8 mouse cellular contexts compared by ENCODE assay signal in genomic region chr2:62645475-62645874, GRCm38 (mm10). TPM values are rescaled to one million over a fixed set of nuclear protein-coding genes. Genes with fewer than 3 reads are reported as not detected.
DNase-seq lines count a peak whose midpoint lies in the region; ATAC-seq and TF ChIP-seq lines count a peak whose summit lies in the region.

No protein-coding gene starts in this region.

- H3K4me1 ChIP-seq in forebrain, embryonic 12.5 days = peaks cover 16% of the 10 kb centered on the region
- H3K4me1 ChIP-seq in hindbrain, postnatal 0 days (ENCODE audit: insufficient read depth, low read length) = peaks cover 7% of the 10 kb centered on the region; the same call in 1 of the 2 replicates
- peaks cover 16% of the 10 kb centered on the region for H3K4me1 ChIP-seq in liver, embryonic 16.5 days (ENCODE audit: control insufficient read depth, low read depth, low read length)
- no peaks in the 10 kb centered on the region for H3K4me1 ChIP-seq in neural tube, embryonic 14.5 days (ENCODE audit: control insufficient read depth, insufficient read depth, low read length)

- H3K27ac ChIP-seq in layer of hippocampus, adult 2 months = peak overlapping the region; percentile 74; the same call in 1 of the 2 replicates
- H3K27ac ChIP-seq in forebrain, embryonic 12.5 days = no peak overlapping the region
- no peak overlapping the region for H3K27ac ChIP-seq in hindbrain, postnatal 0 days
- peak overlapping the region; percentile 74 for H3K27ac ChIP-seq in liver, embryonic 16.5 days (ENCODE audit: low read length)
- no peak overlapping the region for H3K27ac ChIP-seq in neural tube, embryonic 14.5 days (ENCODE audit: low read depth, low read length)

- peak overlapping the region; percentile 47; the same call in 1 of the 2 replicates for H3K9ac ChIP-seq in forebrain, embryonic 12.5 days
- peak overlapping the region; percentile 40; the same call in 1 of the 2 replicates for H3K9ac ChIP-seq in hindbrain, postnatal 0 days (replicated peaks; ENCODE audit: low read length)
- H3K9ac ChIP-seq in liver, embryonic 16.5 days (ENCODE audit: low read depth, low read length) = peak overlapping the region; percentile 70
- H3K9ac ChIP-seq in neural tube, embryonic 14.5 days (replicated peaks; ENCODE audit: low read depth, low read length) = peak overlapping the region; percentile 33; the same call in 1 of the 2 replicates

- ATAC-seq in forebrain, embryonic 12.5 days (ENCODE audit: low FRiP score) = peak; percentile 39; the same call in 1 of the 2 replicates
- peak; percentile 39 for ATAC-seq in hindbrain, postnatal 0 days
- peak; percentile 48; the same call in 1 of the 2 replicates for ATAC-seq in liver, embryonic 16.5 days (ENCODE audit: low read depth)
- peak; percentile 44; the same call in 1 of the 2 replicates for ATAC-seq in neural tube, embryonic 14.5 days (ENCODE audit: low read depth)
- ATAC-seq in cerebellum, adult (ENCODE audit: insufficient number of reproducible peaks, low FRiP score, low TSS enrichment) = no peak

- WGBS in forebrain, embryonic 12.5 days = 40% methylated on average over 12 of the region's 12 CpGs
- 37% methylated on average over 12 of the region's 12 CpGs for WGBS in hindbrain, postnatal 0 days
- 22% methylated on average over 12 of the region's 12 CpGs for WGBS in liver, embryonic 16.5 days (ENCODE audit: insufficient replicate concordance)
- WGBS in neural tube, embryonic 14.5 days = 37% methylated on average over 12 of the region's 12 CpGs

- peaks cover 11% of the 10 kb centered on the region for H3K27me3 ChIP-seq in forebrain, embryonic 12.5 days
- no peaks in the 10 kb centered on the region for H3K27me3 ChIP-seq in hindbrain, postnatal 0 days (ENCODE audit: insufficient read depth, low read length)
- no peaks in the 10 kb centered on the region for H3K27me3 ChIP-seq in liver, embryonic 16.5 days (ENCODE audit: control insufficient read depth, insufficient read depth, low read depth, low read length)
- no peaks in the 10 kb centered on the region for H3K27me3 ChIP-seq in neural tube, embryonic 14.5 days (ENCODE audit: control insufficient read depth, insufficient read depth, low read length)

- H3K36me3 ChIP-seq in forebrain, embryonic 12.5 days (replicated peaks) = no peaks in the 10 kb centered on the region
- no peaks in the 10 kb centered on the region for H3K36me3 ChIP-seq in hindbrain, postnatal 0 days (ENCODE audit: insufficient read depth, low read length)
- no peaks in the 10 kb centered on the region for H3K36me3 ChIP-seq in liver, embryonic 16.5 days (ENCODE audit: control insufficient read depth, insufficient read depth)
- H3K36me3 ChIP-seq in neural tube, embryonic 14.5 days (ENCODE audit: control insufficient read depth, insufficient read depth, low read length) = no peaks in the 10 kb centered on the region

- no peak for DNase-seq in layer of hippocampus, adult 2 months (ENCODE audit: low spot score in 2 of 2)
- no peak for DNase-seq in layer of hippocampus, adult 9-11 months
- no peak for DNase-seq in hindbrain, postnatal 0 days (ENCODE audit: low spot score)
- DNase-seq in adipocyte (ENCODE audit: low spot score) = no peak

- peak overlapping the region; percentile 68 for H3K4me2 ChIP-seq in forebrain, embryonic 12.5 days
- H3K4me2 ChIP-seq in hindbrain, postnatal 0 days (ENCODE audit: low read depth, low read length) = peak overlapping the region; percentile 70
- H3K4me2 ChIP-seq in liver, embryonic 16.5 days (ENCODE audit: low read depth, low read length) = peak overlapping the region; percentile 86
- H3K4me2 ChIP-seq in neural tube, embryonic 14.5 days (ENCODE audit: low read depth, low read length) = peak overlapping the region; percentile 65

- peak overlapping the region; percentile 69 for H3K4me3 ChIP-seq in layer of hippocampus, adult 2 months
- H3K4me3 ChIP-seq in forebrain, embryonic 12.5 days (replicated peaks) = peak overlapping the region; percentile 47
- H3K4me3 ChIP-seq in hindbrain, postnatal 0 days (ENCODE audit: low read length) = peak overlapping the region; percentile 50
- H3K4me3 ChIP-seq in liver, embryonic 16.5 days (ENCODE audit: low read depth, low read length) = peak overlapping the region; percentile 75
- H3K4me3 ChIP-seq in neural tube, embryonic 14.5 days (ENCODE audit: low read depth, low read length) = peak overlapping the region; percentile 39

- TF ChIP-seq CTCF in layer of hippocampus, adult 2 months (conservative IDR thresholded peaks at IDR 0.05) = no peak
- no peak for TF ChIP-seq CTCF in hindbrain, postnatal 0 days (IDR thresholded peaks at IDR 0.05; ENCODE audit: low read depth)

- H3K9me3 ChIP-seq in forebrain, embryonic 12.5 days = no peaks in the 10 kb centered on the region
- H3K9me3 ChIP-seq in hindbrain, postnatal 0 days (ENCODE audit: low read length) = no peaks in the 10 kb centered on the region
- no peaks in the 10 kb centered on the region for H3K9me3 ChIP-seq in liver, embryonic 16.5 days (replicated peaks; ENCODE audit: control insufficient read depth, low read length)
- H3K9me3 ChIP-seq in neural tube, embryonic 14.5 days (ENCODE audit: control insufficient read depth, low read length) = no peaks in the 10 kb centered on the region

RNA-seq across cellular contexts. Expression of gene Ifih1, which starts 0.6 kb away (rescaled TPM):
- total RNA-seq in layer of hippocampus, adult 2 months (2021) = 1 to 10 TPM; 1.8 to 2.0 TPM
- 1.5 and 1.9 TPM in 2 replicates for polyA plus RNA-seq in forebrain, embryonic 12.5 days (2016; fragmentation: Nextera tagmentation; extraction: Ambion mirVana)
- 1.5 and 2.0 TPM in 2 replicates for total RNA-seq in hindbrain, postnatal 0 days (2014; rRNA removed)
- 2.1 and 3.5 TPM in 2 replicates for polyA plus RNA-seq in hindbrain, postnatal 0 days (2015; fragmentation: Nextera tagmentation; extraction: Ambion mirVana)
- 3.2 and 3.6 TPM in 2 replicates for polyA plus RNA-seq in liver, embryonic 16.5 days (2015; fragmentation: Nextera tagmentation; extraction: Ambion mirVana)
- 0.47 and 0.80 TPM in 2 replicates for polyA plus RNA-seq in neural tube, embryonic 14.5 days (2014; fragmentation: Nextera tagmentation; extraction: Ambion mirVana)

RNA-seq across cellular contexts. Expression of gene Gca, which starts 18.6 kb away (rescaled TPM):
- 10 to 100 TPM; 13.5 to 15.3 TPM for total RNA-seq in layer of hippocampus, adult 2 months (2021)
- polyA plus RNA-seq in forebrain, embryonic 12.5 days (2016; fragmentation: Nextera tagmentation; extraction: Ambion mirVana) = 8.6 TPM in 2 replicates
- total RNA-seq in hindbrain, postnatal 0 days (2014; rRNA removed) = 2.4 and 2.7 TPM in 2 replicates
- polyA plus RNA-seq in hindbrain, postnatal 0 days (2015; fragmentation: Nextera tagmentation; extraction: Ambion mirVana) = 4.1 and 4.3 TPM in 2 replicates
- polyA plus RNA-seq in liver, embryonic 16.5 days (2015; fragmentation: Nextera tagmentation; extraction: Ambion mirVana) = 5.5 and 5.7 TPM in 2 replicates
- polyA plus RNA-seq in neural tube, embryonic 14.5 days (2014; fragmentation: Nextera tagmentation; extraction: Ambion mirVana) = 3.1 and 3.5 TPM in 2 replicates

Comparison
In these comparisons a context has a peak if more than half of its experiments do, and no peak if none do; other contexts are left out.
1. H3K27ac ChIP-seq: peak in layer of hippocampus, adult 2 months (single experiment) and liver, embryonic 16.5 days (single experiment); none in forebrain, embryonic 12.5 days (single experiment), hindbrain, postnatal 0 days (single experiment) and neural tube, embryonic 14.5 days (single experiment).
2. Peak in every context shown above with its lines, with median percentiles within 50 percentile points of each other: H3K4me3 ChIP-seq, H3K4me2 ChIP-seq and H3K9ac ChIP-seq.